Mouse (Mus musculus) neural tube, embryonic 10.5 days (tissue): Measurements from ENCODE around the gene Tmem210.
A peak's percentile ranks its signal among the peaks of the same experiment; 100 is the strongest.
"Not testable (repeated sequence)": the region's sequence is repeated elsewhere in the genome, so short reads cannot be mapped to it uniquely, and the experiment has no call there.

Experiments
- DNase-seq: peaks from one replicate; pipeline ENCODE4 v3.0.0-alpha.2; 2017; ENCODE audit warnings: low spot score; ENCODE audit errors: extremely low spot score

Tmem210 gene

DNA sequence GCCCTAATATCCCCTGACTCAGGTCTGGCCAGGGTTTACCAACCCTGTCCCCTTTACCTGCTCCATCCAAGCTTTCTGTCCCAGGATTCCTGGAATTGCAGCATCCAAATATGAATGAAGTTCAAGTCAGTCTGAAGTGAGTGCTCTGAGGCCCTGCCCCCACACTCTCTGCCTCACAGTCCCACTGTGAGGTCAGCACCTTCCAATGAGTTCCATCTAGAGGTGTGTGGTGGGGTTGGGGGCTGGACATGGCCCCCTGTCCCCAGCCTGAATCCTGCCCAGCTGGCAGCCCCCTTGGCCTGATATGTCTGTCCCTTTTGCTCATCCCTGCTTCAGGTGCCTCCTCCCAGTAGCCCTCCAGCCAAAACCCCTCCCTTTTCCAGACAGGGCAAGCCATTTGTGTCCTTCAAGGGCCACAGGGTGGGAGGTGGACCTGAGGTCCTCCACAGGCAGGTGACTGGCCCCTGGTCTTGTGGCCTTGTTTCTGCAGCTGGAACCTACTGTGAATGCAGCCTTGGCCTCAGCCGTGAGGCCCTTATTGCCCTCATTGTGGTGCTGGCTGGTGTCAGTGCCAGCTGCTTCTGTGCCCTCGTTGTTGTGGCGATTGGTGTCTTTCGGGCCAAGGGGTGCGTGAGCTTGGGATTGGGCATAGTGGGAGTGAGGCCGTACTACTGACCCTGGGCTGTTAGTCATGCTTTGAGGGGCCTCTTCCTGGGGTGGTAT lies at the start of gene Tmem210:
Tmem210 (plus strand) TSS at position 219 of the 723 bp plus-strand sequence.
- DNase-seq = no peak

- DNase-seq = no peak
These were observed 48.2 kb upstream of the Tmem210 start for GRCm38 (mm10) chr2:25239766-25240165.

GRCm38 (mm10) chr2:25240310-25240709 lies 47.6 kb upstream of the Tmem210 start:
- no peak for DNase-seq

GRCm38 (mm10) chr2:25240723-25241437 lies 47.1 kb upstream of the Tmem210 start:
- DNase-seq = peak; percentile 64

DNA sequence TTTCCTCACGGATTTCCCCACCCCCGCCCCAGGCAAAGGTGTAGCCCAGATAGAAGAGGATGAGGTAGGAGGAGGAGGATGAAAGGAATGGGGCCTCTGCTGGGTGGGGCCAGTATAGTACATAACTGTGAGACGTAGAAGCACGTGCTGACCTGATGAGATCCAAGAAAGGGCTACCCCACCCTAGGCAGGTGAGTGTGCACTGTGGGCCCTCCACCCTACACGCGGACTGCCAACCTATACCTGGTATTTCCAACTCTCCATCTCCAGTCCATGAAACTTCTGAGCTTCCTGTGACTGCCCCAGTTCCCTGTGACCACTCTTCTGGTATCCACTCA lies 46.5 kb upstream of the Tmem210 start:
- no peak for DNase-seq

- peak; percentile 51 for DNase-seq
These were observed 45.8 kb upstream of the Tmem210 start, which contains the start of the genes Rnf208 and Cysrt1 for GRCm38 (mm10) chr2:25242101-25242506. Rnf208 (plus strand) TSS chr2:25242255. Cysrt1 (minus strand) TSS chr2:25242452.

DNA sequence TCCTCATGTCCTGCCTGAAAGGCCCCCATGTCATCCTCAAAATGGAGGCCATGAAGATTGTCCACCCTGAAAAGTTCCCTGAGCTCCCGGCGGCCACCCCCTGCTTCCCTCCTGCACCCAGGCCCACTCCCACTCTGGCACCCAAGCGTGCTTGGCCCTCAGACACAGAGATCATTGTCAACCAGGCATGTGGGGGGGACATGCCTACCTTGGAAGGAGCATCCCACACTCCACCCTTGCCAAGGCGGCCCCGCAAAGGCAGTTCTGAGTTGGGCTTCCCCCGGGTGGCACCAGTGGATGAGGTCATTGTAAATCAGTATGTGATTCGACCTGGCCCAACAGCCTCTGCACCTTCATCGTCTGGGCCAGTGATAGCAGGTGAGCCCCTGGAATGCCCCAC lies 44.6 kb upstream of the Tmem210 start:
- DNase-seq = no peak

GRCm38 (mm10) chr2:25244144-25244543 lies 43.8 kb upstream of the Tmem210 start:
- no peak for DNase-seq

GRCm38 (mm10) chr2:25246183-25247072 lies 41.5 kb upstream of the Tmem210 start, which contains the start of gene AL732309.1:
AL732309.1 (minus strand) TSS chr2:25246863.
- no peak for DNase-seq

GRCm38 (mm10) chr2:25252331-25252730 lies 35.6 kb upstream of the Tmem210 start:
- DNase-seq = no peak

- peak; percentile 98 for DNase-seq
These were observed 32.6 kb upstream of the Tmem210 start, which contains the start of gene Tmem203 for GRCm38 (mm10) chr2:25255284-25255779. Tmem203 (plus strand) TSS chr2:25255439.

- not testable (repeated sequence) for DNase-seq
These were observed 31.4 kb upstream of the Tmem210 start for GRCm38 (mm10) chr2:25256443-25257109.

DNA sequence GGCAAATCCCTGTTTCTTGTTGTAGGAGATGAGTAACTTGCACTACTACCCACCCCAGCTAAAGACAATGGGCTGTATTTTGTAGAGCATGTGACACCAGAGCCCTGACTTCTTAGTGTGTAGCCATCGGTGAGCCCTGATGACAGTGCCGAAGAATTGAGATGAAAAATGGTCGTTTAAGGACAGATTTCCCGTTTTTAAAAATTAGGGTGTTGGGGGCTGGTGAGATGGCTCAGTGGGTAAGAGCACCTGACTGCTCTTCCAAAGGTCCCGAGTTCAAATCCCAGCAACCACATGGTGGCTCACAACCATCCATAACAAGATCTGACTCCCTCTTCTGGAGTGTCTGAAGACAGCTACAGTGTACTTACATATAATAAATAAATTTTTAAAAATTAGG lies 30.7 kb upstream of the Tmem210 start:
- DNase-seq = not testable (repeated sequence)

DNA sequence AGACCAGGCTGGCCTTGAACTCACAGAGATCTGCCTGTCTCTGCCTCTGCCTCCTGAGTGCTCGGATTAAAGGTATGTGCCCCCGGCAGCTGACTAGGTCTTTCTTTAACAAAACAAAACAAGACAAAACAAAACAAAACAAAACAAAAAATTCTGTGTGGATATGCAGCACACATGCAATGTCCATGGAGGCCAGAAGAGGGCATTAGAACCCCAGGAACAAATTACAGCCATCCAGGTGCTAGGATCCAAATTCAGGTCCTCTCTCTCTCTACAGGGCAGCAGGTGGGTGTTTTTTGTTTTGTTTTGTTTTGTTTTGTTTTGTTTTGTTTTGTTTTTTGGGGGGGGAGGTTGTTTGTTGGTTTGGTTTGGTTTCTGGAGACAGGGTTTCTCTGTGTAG lies 29.1 kb upstream of the Tmem210 start:
- DNase-seq = no peak

DNA sequence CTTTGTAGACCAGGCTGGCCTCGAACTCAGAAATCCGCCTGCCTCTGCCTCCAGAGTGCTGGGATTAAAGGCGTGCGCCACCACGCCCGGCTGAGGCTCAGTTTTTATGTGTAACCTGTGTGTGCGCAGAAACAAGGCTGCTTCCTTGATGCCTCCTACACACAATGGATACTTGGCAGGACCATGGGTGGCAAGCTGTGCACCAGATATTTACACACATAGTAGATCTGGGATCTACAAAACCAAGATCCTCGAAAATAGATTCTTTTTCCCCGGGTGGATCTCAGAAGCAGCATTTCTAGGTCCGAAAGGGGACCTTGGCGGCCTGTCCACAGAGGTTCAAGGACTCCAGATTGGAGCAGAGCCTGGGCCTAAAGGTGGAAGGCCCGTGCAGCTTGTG lies 26.1 kb upstream of the Tmem210 start:
- no peak for DNase-seq

DNA sequence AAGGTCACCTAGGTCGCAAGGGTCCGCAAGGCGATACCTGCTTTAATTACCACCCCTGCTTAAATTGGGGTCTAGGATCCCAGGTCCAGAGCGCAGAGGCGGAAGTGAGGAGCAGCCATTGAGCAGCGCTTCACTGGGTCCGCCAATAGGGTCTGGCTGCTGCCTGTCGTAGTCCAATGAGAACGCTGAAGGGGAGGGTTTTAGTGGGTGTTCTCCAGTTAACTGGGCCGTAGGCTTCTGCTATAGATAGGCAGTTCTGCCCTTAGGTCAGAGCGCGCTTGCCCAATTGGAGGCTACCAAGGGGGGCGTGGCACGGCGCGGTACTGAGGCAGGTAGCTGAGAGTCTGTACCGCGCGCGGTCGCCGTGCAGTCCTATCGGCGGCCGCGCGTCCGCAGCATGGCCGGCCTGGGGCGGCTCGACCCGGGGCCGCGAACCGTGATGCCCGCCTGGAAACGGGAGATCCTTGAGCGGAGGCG lies 25.6 kb upstream of the Tmem210 start, which contains the start of gene Tprn:
Tprn (plus strand) TSS at position 328 of the 477 bp plus-strand sequence.
- DNase-seq = peak; percentile 90

- DNase-seq = no peak
These were observed 24.9 kb upstream of the Tmem210 start for GRCm38 (mm10) chr2:25262795-25263622.

DNA sequence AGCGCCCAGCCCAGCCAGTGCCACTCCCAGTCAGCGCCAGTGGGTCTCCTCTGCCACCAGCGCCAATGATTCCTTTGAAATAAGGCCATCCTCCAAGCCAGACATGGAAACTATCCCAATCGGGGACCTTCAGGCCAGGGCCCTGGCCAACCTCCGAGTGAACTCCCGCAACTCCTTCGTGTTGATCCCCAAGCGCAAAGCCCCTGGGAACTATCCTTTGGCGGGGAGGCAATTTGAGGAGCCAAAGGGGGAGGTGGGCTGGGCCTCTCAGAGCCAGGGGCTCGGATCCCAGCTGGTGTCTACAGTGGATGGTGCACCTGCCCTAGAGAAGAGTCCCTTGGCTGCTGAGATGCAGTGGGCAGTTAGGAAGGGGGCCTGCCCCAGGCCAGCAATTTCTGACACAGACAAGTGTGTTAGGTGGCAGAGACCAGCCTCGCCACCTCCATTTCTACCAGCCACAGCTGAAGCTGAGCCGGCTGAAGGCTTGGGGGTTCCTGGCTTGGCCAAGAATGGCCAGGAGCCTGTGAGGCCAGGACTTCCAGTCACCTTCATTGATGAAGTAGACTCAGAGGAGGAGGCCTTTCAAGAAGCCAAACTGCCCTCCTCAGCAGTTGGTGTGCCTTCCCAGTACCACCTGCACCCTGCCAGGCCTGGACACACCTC lies 24.2 kb upstream of the Tmem210 start:
- no peak for DNase-seq

GRCm38 (mm10) chr2:25264286-25264660 lies 23.7 kb upstream of the Tmem210 start:
- no peak for DNase-seq
